ENCODE assay signal across 10 mouse cellular contexts in the genomic region with DNA sequence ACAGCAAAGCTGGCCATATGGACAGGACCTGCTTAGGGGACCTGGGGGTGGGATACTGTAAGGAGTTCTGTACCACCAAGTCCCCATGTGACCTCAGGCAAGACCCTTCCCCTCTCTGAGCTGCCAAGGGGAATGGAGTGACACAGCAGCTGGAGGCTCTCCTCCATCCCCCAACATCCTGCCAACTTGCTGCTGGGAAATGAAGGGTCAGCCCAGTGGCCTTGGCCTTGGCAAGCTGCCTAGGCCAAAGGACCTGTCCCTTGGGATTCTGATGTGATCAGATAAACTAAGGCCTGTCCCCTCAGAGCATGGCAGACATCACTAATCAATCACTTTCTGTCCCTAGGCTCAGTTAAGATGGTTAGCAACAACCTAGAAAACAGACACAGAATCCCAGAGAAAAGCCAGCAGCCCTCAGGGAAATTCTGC.
DNase-seq lines count a peak whose midpoint lies in the region; ATAC-seq and TF ChIP-seq lines count a peak whose summit lies in the region.
"Had no signal": no experiment of that assay in that cellular context is flagged by ENCODE, and none has a peak within 500 bp of the region (broad histone marks: within the 10 kb centered on the region; RNA-seq: fewer than 3 reads in every experiment).

No protein-coding gene starts in this region.

- H3K27me3 ChIP-seq in hindbrain, embryonic 10.5 days (ENCODE audit: insufficient read depth, poor library complexity, severe bottlenecking) = no peaks in the 10 kb centered on the region
- H3K27me3 ChIP-seq in hindbrain, embryonic 11.5 days (ENCODE audit: control insufficient read depth, insufficient read depth, low read length) = no peaks in the 10 kb centered on the region
- H3K27me3 ChIP-seq in kidney, embryonic 14.5 days (ENCODE audit: control insufficient read depth, insufficient read depth, low read length) = no peaks in the 10 kb centered on the region
- no peaks in the 10 kb centered on the region for H3K27me3 ChIP-seq in lung, postnatal 0 days (replicated peaks; ENCODE audit: insufficient read depth, low read length)
- H3K27me3 ChIP-seq: hindbrain, embryonic 12.5 days; limb, embryonic 12.5 days had no signal

- H3K4me3 ChIP-seq in hindbrain, embryonic 10.5 days = no peak overlapping the region
- H3K4me3 ChIP-seq in hindbrain, embryonic 11.5 days (ENCODE audit: low read depth, low read length) = no peak overlapping the region
- H3K4me3 ChIP-seq in kidney, embryonic 14.5 days (ENCODE audit: low read length) = no peak overlapping the region
- no peak overlapping the region for H3K4me3 ChIP-seq in lung, postnatal 0 days (ENCODE audit: low read depth, low read length)
- H3K4me3 ChIP-seq: hindbrain, embryonic 12.5 days; limb, embryonic 12.5 days had no signal

- no peak for TF ChIP-seq CTCF in lung, postnatal 0 days (IDR thresholded peaks at IDR 0.05)

- peak; percentile 78; the same call in 1 of the 2 replicates for TF ChIP-seq EP300 in lung, postnatal 0 days (IDR thresholded peaks at IDR 0.05)

- H3K9ac ChIP-seq in hindbrain, embryonic 11.5 days (ENCODE audit: low read depth, low read length) = no peak overlapping the region
- H3K9ac ChIP-seq in kidney, embryonic 14.5 days (ENCODE audit: low read depth, low read length) = no peak overlapping the region
- no peak overlapping the region for H3K9ac ChIP-seq in lung, postnatal 0 days (replicated peaks; ENCODE audit: low read depth)
- H3K9ac ChIP-seq: hindbrain, embryonic 12.5 days; limb, embryonic 12.5 days had no signal

- H3K36me3 ChIP-seq in hindbrain, embryonic 10.5 days = no peaks in the 10 kb centered on the region
- H3K36me3 ChIP-seq in hindbrain, embryonic 11.5 days (ENCODE audit: control insufficient read depth, insufficient read depth, low read length) = no peaks in the 10 kb centered on the region
- H3K36me3 ChIP-seq in kidney, embryonic 14.5 days (ENCODE audit: control insufficient read depth, insufficient read depth, low read length) = no peaks in the 10 kb centered on the region
- H3K36me3 ChIP-seq in lung, postnatal 0 days (ENCODE audit: insufficient read depth, low read length) = no peaks in the 10 kb centered on the region
- H3K36me3 ChIP-seq: hindbrain, embryonic 12.5 days; limb, embryonic 12.5 days had no signal

- DNase-seq in hindbrain, embryonic 10.5 days (ENCODE audit: low spot score) = peak; percentile 25
- DNase-seq in hindbrain, embryonic 11.5 days (ENCODE audit: low spot score) = no peak
- DNase-seq in adrenal gland, postnatal 14 days = peak; percentile 60
- peak; percentile 83 for DNase-seq in lung, postnatal 0 days (ENCODE audit: low spot score)
- no peak for DNase-seq in cerebellum, adult 11-12 months
- DNase-seq in right cerebral cortex, postnatal 4 days = no peak

- H3K27ac ChIP-seq in hindbrain, embryonic 10.5 days = peak overlapping the region; percentile 60; the same call in 1 of the 2 replicates
- H3K27ac ChIP-seq in hindbrain, embryonic 11.5 days (ENCODE audit: low read depth, low read length) = no peak overlapping the region
- 0 out of 2 replicates have a peak overlapping the region, but pooled peaks have one; percentile 6 for H3K27ac ChIP-seq in kidney, embryonic 14.5 days (ENCODE audit: low read depth, low read length)
- peak overlapping the region; percentile 89 for H3K27ac ChIP-seq in lung, postnatal 0 days (ENCODE audit: low read length)
- H3K27ac ChIP-seq: limb, embryonic 12.5 days had no signal

- no peaks in the 10 kb centered on the region for H3K9me3 ChIP-seq in hindbrain, embryonic 10.5 days
- no peaks in the 10 kb centered on the region for H3K9me3 ChIP-seq in hindbrain, embryonic 11.5 days (ENCODE audit: control insufficient read depth, low read length)
- no peaks in the 10 kb centered on the region for H3K9me3 ChIP-seq in kidney, embryonic 14.5 days (ENCODE audit: control insufficient read depth, low read length)
- H3K9me3 ChIP-seq in lung, postnatal 0 days (ENCODE audit: low read length) = no peaks in the 10 kb centered on the region
- H3K9me3 ChIP-seq: hindbrain, embryonic 12.5 days; limb, embryonic 12.5 days had no signal

- no peak for ATAC-seq in hindbrain, embryonic 11.5 days (ENCODE audit: low FRiP score)
- no peak for ATAC-seq in kidney, embryonic 14.5 days (ENCODE audit: low FRiP score, low TSS enrichment)
- peak; percentile 70 for ATAC-seq in lung, postnatal 0 days
- no peak for ATAC-seq in frontal cortex, adult (ENCODE audit: low TSS enrichment)

- no peak overlapping the region for H3K4me2 ChIP-seq in hindbrain, embryonic 11.5 days (replicated peaks; ENCODE audit: low read depth, low read length)
- H3K4me2 ChIP-seq in kidney, embryonic 14.5 days (replicated peaks; ENCODE audit: low read depth, low read length) = no peak overlapping the region
- no peak overlapping the region for H3K4me2 ChIP-seq in lung, postnatal 0 days (replicated peaks; ENCODE audit: low read depth, low read length)
- H3K4me2 ChIP-seq: hindbrain, embryonic 12.5 days; limb, embryonic 12.5 days had no signal

- H3K4me1 ChIP-seq in hindbrain, embryonic 10.5 days (replicated peaks) = peaks cover 85% of the 10 kb centered on the region
- peaks cover 15% of the 10 kb centered on the region; the same call in 1 of the 2 replicates for H3K4me1 ChIP-seq in hindbrain, embryonic 11.5 days (replicated peaks; ENCODE audit: control insufficient read depth, insufficient read depth, low read length)
- H3K4me1 ChIP-seq in kidney, embryonic 14.5 days (ENCODE audit: control insufficient read depth, insufficient read depth, low read length) = peaks cover 35% of the 10 kb centered on the region
- peaks cover 29% of the 10 kb centered on the region for H3K4me1 ChIP-seq in lung, postnatal 0 days (ENCODE audit: insufficient read depth, low read depth, low read length)

Comparison
In these comparisons a context has a peak if more than half of its experiments do, and no peak if none do; other contexts are left out.
1. DNase-seq: peak in hindbrain, embryonic 10.5 days (single experiment), adrenal gland, postnatal 14 days (single experiment) and lung, postnatal 0 days (single experiment); none in hindbrain, embryonic 11.5 days (single experiment), cerebellum, adult 11-12 months (single experiment) and right cerebral cortex, postnatal 4 days (single experiment).